Mouse (Mus musculus) stomach, embryonic 14.5 days (tissue): ENCODE results near the gene Grin2b. TPM values are rescaled to one million over a fixed set of nuclear protein-coding genes. Genes with fewer than 3 reads are reported as not detected.

ENCODE experiments used
- ATAC-seq: fragments of 200-750 bp; cut with Nextera tagmentation; 2 replicates; pipeline ENCODE4 v1.8.0; 2017; ENCODE audit warnings: low read depth, moderate TSS enrichment; ENCODE audit not compliant: insufficient number of reproducible peaks, insufficient read depth, low FRiP score
- H3K27ac ChIP-seq: fragments of 300-500 bp; sonication (generic); 2 replicates; pipeline ENCODE4 v1.5.1; 2014; ENCODE audit warnings: mild to moderate bottlenecking, low read length, moderate library complexity, mixed read lengths
- H3K27me3 ChIP-seq: fragments of 300-500 bp; sonication (generic); 2 replicates; pipeline ENCODE4 v1.6.1; 2014; ENCODE audit warnings: low read length, control low read depth, mixed read lengths; ENCODE audit not compliant: control insufficient read depth, insufficient read depth
- H3K36me3 ChIP-seq: fragments of 300-500 bp; sonication (generic); 2 replicates; pipeline ENCODE4 v1.6.1; 2014; ENCODE audit warnings: mild to moderate bottlenecking, control low read depth, low read length, moderate library complexity, mixed read lengths; ENCODE audit not compliant: control insufficient read depth, insufficient read depth
- H3K4me1 ChIP-seq: fragments of 300-500 bp; sonication (generic); 2 replicates; pipeline ENCODE4 v1.6.1; 2014; ENCODE audit warnings: low read length, control low read depth, mixed read lengths; ENCODE audit not compliant: control insufficient read depth, insufficient read depth
- H3K4me2 ChIP-seq: fragments of 300-500 bp; sonication (generic); replicated peaks from 2 replicates; pipeline ENCODE4 v1.6.1; 2014; ENCODE audit warnings: low read depth, low read length, control low read depth
- H3K4me3 ChIP-seq: fragments of 300-500 bp; sonication (generic); 2 replicates; pipeline ENCODE4 v1.5.1; 2014; ENCODE audit warnings: low read depth, low read length, control low read depth
- H3K9ac ChIP-seq: fragments of 300-500 bp; sonication (generic); replicated peaks from 2 replicates; pipeline ENCODE4 v1.6.1; 2014; ENCODE audit warnings: low read depth, mild to moderate bottlenecking, control low read depth, low read length, moderate library complexity, mixed read lengths
- H3K9me3 ChIP-seq: fragments of 300-500 bp; sonication (generic); 2 replicates; pipeline ENCODE4 v1.6.1; 2016; ENCODE audit warnings: low read depth, low read length, control low read depth; ENCODE audit not compliant: control insufficient read depth
- WGBS: fragments of 180-500 bp; shearing (Covaris S2); extraction: QIAGEN DNeasy Blood & Tissue Kit; methylation state at CpG from one replicate; pipeline ENCODE4 v1.1.7; 2014; 5-methylcytosine and 5-hydroxymethylcytosine counted together
- polyA plus RNA-seq: library from polyadenylated mRNA; unstranded; fragments of >200 nt; fragmentation: Nextera tagmentation; extraction: Ambion mirVana; gene quantifications from 2 replicates; pipeline ENCODE4 v1.2.1, GENCODE M21; 2014

The Grin2b gene
- polyA plus RNA-seq, 1 experiment from 2014 or later: 1.8 TPM

- Histone ChIP-seq H3K4me2 (no peak overlapping the region), H3K27ac (no peak overlapping the region), H3K9ac (no peak overlapping the region), H3K4me1 (no peaks in the 10 kb centered on the region), H3K9me3 (no peaks in the 10 kb centered on the region), H3K27me3 (no peaks in the 10 kb centered on the region), H3K4me3 (no peak overlapping the region), H3K36me3 (no peaks in the 10 kb centered on the region)
- WGBS: 81% methylated on average over 3 of the region's 3 CpGs
- no peak for ATAC-seq
These were observed 50.7 kb downstream of the Grin2b start for GRCm38 (mm10) chr6:136122593-136122992.

GRCm38 (mm10) chr6:136117390-136117789 lies 55.9 kb downstream of the Grin2b start:
- H3K27ac ChIP-seq: no peak overlapping the region
- no peaks in the 10 kb centered on the region for H3K4me1 ChIP-seq
- H3K4me3 ChIP-seq: no peak overlapping the region
- H3K4me2 ChIP-seq: no peak overlapping the region
- 86% methylated on average over 3 of the region's 3 CpGs for WGBS
- H3K9ac ChIP-seq: no peak overlapping the region
- no peaks in the 10 kb centered on the region for H3K27me3 ChIP-seq
- ATAC-seq: no peak
- no peaks in the 10 kb centered on the region for H3K9me3 ChIP-seq
- no peaks in the 10 kb centered on the region for H3K36me3 ChIP-seq

- no peaks in the 10 kb centered on the region for H3K9me3 ChIP-seq
- no peaks in the 10 kb centered on the region for H3K36me3 ChIP-seq
- H3K4me3 ChIP-seq: no peak overlapping the region
- WGBS: 60% methylated on average over 6 of the region's 6 CpGs
- no peaks in the 10 kb centered on the region for H3K27me3 ChIP-seq
- no peak overlapping the region for H3K9ac ChIP-seq
- ATAC-seq: no peak
- H3K4me2 ChIP-seq: no peak overlapping the region
- no peak overlapping the region for H3K27ac ChIP-seq
- H3K4me1 ChIP-seq: no peaks in the 10 kb centered on the region
These were observed 59.5 kb downstream of the Grin2b start for GRCm38 (mm10) chr6:136113639-136114410.

GRCm38 (mm10) chr6:136109172-136109571 lies 64.1 kb downstream of the Grin2b start:
- Histone ChIP-seq H3K36me3 (no peaks in the 10 kb centered on the region), H3K4me3 (no peak overlapping the region), H3K4me2 (no peak overlapping the region), H3K9ac (no peak overlapping the region), H3K4me1 (no peaks in the 10 kb centered on the region), H3K9me3 (no peaks in the 10 kb centered on the region), H3K27ac (no peak overlapping the region), H3K27me3 (no peaks in the 10 kb centered on the region)
- ATAC-seq: no peak
- 75% methylated on average over 6 of the region's 6 CpGs for WGBS

- 87% methylated on average over 3 of the region's 3 CpGs for WGBS
- 0 out of 2 replicates have a peak, but pooled peaks have one; percentile 10 for ATAC-seq
- H3K4me3 ChIP-seq: no peak overlapping the region
- no peak overlapping the region for H3K4me2 ChIP-seq
- no peak overlapping the region for H3K9ac ChIP-seq
- H3K9me3 ChIP-seq: no peaks in the 10 kb centered on the region
- no peaks in the 10 kb centered on the region for H3K27me3 ChIP-seq
- no peak overlapping the region for H3K27ac ChIP-seq
- H3K36me3 ChIP-seq: no peaks in the 10 kb centered on the region
- H3K4me1 ChIP-seq: no peaks in the 10 kb centered on the region
These were observed 64.8 kb downstream of the Grin2b start for GRCm38 (mm10) chr6:136108466-136108865.

GRCm38 (mm10) chr6:136105221-136105620 lies 68.1 kb downstream of the Grin2b start:
- no peaks in the 10 kb centered on the region for H3K9me3 ChIP-seq
- no peak overlapping the region for H3K9ac ChIP-seq
- no peak for ATAC-seq
- H3K36me3 ChIP-seq: no peaks in the 10 kb centered on the region
- H3K4me3 ChIP-seq: no peak overlapping the region
- no peaks in the 10 kb centered on the region for H3K27me3 ChIP-seq
- 76% methylated on average over 2 of the region's 2 CpGs for WGBS
- H3K4me2 ChIP-seq: no peak overlapping the region
- H3K27ac ChIP-seq: no peak overlapping the region
- no peaks in the 10 kb centered on the region for H3K4me1 ChIP-seq

- no peak for ATAC-seq
- 81% methylated on average over 5 of the region's 5 CpGs for WGBS
- Histone ChIP-seq H3K9me3 (no peaks in the 10 kb centered on the region), H3K9ac (no peak overlapping the region), H3K27ac (no peak overlapping the region), H3K4me3 (no peak overlapping the region), H3K27me3 (no peaks in the 10 kb centered on the region), H3K36me3 (no peaks in the 10 kb centered on the region), H3K4me1 (no peaks in the 10 kb centered on the region), H3K4me2 (no peak overlapping the region)
These were observed 73.1 kb downstream of the Grin2b start for GRCm38 (mm10) chr6:136100241-136100640.

GRCm38 (mm10) chr6:136096269-136096668 lies 77.0 kb downstream of the Grin2b start:
- H3K36me3 ChIP-seq: no peaks in the 10 kb centered on the region
- no peak for ATAC-seq
- 19% methylated on average over 1 of the region's 1 CpGs for WGBS
- no peaks in the 10 kb centered on the region for H3K27me3 ChIP-seq
- H3K4me2 ChIP-seq: no peak overlapping the region
- no peak overlapping the region for H3K4me3 ChIP-seq
- H3K9me3 ChIP-seq: no peaks in the 10 kb centered on the region
- H3K9ac ChIP-seq: no peak overlapping the region
- no peaks in the 10 kb centered on the region for H3K4me1 ChIP-seq
- H3K27ac ChIP-seq: no peak overlapping the region
